Mouse (Mus musculus): ENCODE measurements around the gene Maml3.

Gene Maml3

DNA sequence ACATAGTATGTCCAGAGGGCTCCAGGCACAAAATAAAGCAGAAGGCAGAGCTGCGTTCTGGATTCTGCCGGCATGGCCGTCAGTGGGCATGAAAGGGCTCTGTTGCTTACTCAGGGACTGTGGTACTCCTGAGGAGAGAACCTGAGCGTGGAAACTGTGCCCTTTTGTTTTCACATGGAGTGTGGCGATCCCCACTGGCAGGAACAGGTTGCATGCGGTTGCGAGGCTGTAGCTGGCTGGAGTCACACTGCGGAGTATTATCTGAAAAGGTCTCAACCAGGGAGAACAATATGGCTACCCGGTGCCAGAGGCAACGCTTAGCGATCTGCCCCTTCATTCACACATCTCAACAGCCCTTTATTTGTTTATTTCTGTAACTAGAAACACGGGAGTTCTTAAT, 353.4 kb downstream of the Maml3 start:
- CTCF ChIA-PET = no interaction called here

DNA sequence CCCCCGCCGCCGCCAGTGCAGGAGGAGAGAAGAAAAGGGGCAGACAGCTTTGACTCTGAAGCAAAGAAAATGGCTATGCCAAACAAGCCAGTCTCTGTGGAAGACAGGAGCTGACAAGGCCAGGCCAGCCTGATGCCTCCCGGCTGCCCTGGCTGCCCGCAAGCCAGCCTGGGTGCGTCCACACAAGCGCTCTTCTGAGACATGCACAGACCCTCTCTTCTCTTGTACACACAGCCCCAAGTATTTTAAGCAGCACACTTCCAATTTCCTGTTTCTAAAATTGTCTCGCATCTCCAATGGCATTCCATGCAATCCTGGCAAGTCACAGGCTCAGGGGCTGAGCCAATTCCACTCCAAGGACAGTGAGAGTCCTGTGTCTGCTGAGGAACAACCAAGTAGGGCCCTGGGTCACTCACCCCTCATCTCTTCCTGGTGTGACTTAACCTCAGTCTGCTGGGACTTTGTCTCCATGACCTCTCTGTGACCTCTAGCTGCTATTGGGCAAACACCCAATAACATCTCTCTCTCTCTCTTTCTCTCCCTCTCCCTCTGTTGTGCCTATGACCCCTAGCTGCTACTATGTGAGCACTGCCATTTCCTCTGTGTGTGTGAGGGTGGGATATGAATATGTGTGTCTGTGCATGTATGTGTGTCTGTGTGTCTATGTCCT, 354.9 kb downstream of the Maml3 start:
- CTCF ChIA-PET = no interaction called here

DNA sequence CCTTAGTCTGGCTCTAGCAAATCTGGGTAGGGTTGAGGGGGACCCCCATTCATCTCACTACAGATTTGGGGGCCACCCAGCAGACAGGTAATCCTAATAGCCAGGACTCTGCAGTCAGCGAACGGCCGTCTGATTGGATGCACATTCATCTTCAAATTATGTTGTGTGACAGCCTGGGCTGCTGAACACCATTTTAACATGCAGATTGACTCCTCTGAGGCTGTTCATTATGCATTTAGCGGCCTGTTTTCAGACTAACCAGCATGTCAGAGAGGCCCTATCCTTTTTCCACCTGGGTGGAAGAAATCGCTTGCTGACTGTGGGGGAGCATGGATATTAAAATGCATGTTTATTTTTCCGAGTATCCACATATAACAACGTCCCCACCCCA, 355.5 kb downstream of the Maml3 start:
- CTCF ChIA-PET = no interaction called here

DNA sequence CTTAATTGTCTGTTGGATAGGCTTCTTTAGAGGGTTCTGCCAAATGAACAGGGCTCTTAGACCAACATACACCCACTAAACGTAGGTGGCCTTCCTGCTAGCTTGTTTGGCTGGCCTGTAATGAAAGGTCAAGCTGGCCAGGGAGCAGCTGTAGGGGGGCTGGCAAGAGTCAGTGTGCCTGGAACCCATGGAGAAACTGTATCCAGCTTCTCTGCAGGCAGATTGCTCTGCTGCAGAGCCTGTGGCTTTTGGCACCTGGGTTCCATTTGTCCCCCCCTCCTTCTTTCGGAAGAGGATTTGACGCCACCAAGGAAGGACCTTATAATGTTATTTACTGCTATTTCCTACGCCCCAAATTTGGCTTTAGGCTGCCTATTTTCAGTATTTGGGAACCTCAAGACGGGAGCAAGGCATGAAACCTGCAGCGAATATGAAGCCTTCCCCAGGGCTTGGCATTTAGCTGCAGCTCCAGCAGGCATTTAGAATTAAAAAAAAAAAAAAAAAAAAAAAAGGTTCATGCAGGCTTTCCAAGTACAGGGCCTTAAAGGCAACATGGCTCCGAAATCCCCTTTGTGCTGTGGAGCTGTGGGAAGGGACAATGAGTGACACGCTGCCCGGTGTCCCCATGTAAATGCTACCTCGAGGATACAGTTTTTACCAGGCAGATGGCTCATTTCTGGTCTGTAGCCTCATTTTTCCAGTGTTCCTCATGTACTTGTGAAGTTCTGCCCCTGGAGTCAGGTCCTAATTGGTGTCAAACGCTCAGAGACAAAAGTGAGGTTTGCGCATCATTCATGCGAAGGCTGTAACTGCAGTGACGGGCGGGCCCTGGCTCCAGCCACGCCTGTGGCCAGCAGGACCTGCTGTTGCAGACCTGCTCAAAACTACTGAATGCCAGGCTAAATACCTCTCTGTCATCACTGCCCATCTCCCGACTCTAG, 356.2 kb downstream of the Maml3 start:
- CTCF ChIA-PET = interaction anchor here (0.6 kb wide), 1 partner anchor 418 kb away, joined by 5 read pairs; no protein-coding TSS in a partner anchor

DNA sequence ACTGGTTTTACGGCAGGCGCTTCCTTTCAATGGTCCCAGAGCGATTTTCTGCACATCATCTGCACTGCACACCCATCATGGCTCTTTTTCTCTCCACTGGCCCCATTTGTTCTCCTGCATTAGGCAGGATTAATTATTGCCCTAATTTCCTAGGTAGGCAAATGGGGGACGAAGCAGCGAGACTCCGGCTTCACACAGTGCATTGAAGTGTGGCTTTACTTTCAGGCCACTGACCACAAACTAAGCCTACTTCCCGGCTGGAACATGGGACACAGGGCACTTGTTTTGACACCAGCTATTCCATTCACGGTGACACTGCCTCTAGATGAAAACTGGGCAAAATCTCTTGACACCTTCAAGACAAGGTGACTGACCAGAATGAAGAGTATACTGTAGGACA, 358.1 kb downstream of the Maml3 start:
- CTCF ChIA-PET = no interaction called here

DNA sequence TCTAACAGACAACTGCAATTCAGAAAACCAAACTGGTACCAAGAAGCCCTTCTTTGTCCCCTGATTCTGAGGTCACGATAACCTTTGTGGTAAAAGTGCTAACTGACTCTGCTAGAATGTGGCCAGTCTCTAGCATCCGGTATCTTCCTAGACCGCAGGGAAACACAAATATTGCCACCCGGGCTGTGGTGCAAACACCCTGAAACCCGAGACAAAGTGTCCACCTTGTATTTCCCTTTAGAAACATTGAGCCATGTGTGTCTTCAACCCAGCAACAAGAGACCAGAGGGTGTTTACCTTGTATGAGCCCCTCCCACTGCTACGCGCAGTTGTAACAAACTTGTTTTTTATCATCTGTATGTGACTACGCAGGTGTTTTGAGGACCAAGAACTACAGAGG, 359.7 kb downstream of the Maml3 start:
- CTCF ChIA-PET = interaction anchor here (0.6 kb wide), 1 partner anchor 427 kb away, joined by 3 read pairs; no protein-coding TSS in a partner anchor

DNA sequence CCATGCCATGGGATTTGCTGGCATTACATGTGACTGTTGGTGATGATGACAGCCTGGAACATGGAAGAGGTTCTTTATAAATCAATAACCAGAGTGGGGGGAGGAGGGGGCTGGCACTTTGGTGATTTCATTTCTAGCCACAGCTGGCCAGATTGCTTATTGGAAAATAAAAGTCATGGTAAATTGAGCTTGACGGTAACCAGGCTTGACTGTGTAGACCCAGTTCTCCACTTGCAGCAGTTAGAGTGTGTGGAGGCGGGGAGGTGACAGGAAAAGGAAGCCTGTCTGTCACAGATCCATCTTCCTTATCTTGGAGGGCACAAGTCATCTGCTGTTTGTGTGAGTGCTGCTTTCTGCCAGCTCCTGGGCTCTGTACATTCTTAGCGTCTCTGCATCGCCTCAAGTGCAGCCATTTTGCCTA, 360.5 kb downstream of the Maml3 start:
- CTCF ChIA-PET = no interaction called here

DNA sequence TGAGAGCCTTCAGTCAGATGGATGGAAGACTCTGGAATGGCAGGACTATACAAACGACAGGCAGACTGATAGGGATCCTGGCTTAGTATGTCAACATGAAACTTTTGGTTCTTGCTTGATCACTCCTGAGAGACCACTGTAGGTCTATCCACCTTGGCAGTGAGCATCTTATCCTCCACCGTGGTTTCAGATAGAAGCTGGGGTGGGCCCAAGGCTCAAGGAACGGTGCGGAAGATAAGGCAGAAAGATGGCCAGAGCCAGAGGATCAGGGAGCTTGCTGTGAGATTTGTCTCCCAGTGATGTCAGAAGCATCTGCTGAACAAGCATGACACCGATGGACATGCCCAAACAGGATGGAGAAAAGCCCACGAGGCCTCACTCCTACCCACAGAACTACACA, 362.5 kb downstream of the Maml3 start:
- CTCF ChIA-PET = no interaction called here

DNA sequence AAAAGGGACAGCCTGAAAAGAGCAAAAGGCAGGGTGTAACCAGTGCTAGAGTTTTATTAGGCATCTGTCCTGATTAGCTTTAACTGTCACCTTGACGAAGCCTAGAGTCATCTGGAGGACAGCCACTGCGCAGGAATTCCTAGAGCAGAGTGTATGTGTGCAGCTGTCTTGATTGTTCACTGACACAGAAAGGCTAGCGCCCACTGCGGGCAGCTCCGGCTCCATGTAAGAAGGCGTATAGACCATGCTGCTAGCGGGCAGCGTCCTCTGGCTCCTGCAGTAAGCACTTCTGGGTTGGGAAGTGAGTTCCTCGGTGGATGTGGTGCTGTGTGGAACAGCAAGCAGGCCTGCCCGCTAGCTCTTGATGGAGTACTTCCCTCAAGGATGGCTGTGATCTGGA, 363.1 kb downstream of the Maml3 start:
- CTCF ChIA-PET = no interaction called here

DNA sequence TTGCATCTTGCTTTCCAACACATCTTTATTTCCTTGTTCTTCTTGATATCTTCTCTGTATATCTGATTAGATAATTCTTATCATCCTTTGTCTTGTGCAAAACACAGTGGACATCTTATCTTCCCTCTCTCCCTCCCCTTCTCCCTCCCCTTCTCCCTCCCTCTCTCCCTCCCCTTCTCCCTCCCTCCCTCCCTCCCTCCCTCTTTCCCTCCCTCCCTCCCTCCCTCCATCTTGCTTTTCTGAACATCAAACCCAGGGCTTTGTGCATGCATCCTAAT, 365.1 kb downstream of the Maml3 start:
- CTCF ChIA-PET = no interaction called here

DNA sequence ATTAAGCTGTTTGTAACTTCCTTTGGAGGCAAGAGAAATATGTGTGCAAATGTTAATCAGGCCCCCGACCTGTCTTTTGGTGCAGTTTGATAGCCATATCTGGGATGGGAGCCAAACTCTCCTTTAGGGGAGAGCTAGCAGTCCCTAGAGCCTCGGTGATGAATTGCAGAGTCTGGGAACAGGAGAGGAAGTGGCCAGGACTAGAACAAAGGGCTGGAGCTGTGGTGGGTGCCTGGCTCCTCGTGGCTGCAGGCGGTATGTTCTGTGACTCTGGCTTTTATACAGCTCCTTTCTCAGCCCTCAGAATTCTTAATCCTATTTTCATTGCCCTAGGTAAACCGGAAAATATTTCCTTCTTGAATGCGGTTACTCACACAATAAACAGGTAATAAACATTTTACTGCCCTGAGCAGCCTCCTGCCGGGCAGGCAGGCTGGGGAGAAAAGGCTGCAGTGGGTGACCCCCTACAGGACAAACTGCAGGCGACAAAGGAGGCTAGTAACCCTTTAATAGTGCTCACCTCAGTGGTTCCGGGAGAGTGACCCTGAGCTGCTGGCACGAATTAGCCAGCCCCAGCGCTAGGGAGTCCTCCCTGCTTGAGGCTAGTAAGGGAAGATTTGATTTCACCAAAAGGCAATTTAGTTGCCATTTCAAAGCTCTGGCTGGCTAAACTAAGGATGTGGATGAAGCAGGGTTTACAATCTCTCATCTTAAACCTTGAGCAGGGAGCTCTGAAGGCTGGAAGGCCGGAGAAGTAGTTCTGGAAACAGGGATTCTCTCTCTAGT, 365.6 kb downstream of the Maml3 start:
- CTCF ChIA-PET = interaction anchor here (0.6 kb wide), 1 partner anchor 438 kb away, joined by 7 read pairs; no protein-coding TSS in a partner anchor

DNA sequence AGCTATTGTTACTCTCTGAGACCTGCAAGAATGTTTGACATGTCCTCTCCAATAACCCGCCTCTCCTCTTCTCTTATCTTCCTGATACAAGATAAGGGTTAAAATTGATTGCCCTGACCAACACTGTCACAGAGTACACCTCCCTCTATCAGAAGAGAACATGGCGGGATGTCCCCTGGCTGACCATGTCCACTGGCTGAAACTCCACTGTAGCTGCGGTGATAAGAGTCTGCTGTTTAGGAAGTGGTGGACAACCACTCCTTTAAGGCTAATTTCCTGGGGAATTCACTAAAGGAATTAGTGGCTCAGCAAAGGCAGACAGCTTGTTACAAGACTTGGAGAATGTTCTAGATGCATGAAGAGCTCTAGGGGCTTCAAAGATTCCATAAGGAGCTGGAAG, 371.2 kb downstream of the Maml3 start:
- CTCF ChIA-PET = no interaction called here

DNA sequence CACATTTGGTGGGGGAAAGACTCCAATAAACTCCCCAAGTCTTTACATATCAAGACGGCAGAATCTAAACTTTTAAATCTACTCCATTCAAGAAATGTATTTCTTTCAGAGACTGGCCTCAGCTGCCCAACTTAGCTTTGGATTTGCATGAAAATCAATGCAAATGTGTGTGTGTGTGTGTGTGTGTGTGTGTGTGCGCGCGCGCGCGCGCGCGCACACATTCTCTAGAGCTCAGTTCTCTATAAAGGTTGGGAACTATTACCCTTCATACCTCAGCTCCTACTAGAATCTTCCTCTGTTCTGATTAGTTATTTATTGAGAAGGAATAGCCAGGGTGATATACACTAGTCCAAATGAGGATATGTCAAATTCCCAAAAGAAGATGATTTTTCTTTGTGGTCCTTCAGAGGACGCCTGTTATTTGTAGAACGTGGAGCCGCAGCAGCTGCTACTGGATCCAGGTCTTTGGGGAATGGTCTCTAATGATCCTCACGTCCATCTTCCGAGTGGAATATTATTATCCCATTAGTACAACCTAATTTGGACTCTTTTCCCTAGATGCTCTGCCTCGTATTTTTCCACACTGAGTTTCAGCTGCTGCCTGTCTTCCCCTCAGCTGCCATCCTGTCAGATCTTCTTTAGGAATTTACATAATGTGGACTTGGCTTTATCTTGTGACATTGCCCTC, 372.8 kb downstream of the Maml3 start:
- CTCF ChIA-PET = interaction anchor here (0.7 kb wide), 1 partner anchor 1536 kb away, joined by 3 read pairs; no protein-coding TSS in a partner anchor

DNA sequence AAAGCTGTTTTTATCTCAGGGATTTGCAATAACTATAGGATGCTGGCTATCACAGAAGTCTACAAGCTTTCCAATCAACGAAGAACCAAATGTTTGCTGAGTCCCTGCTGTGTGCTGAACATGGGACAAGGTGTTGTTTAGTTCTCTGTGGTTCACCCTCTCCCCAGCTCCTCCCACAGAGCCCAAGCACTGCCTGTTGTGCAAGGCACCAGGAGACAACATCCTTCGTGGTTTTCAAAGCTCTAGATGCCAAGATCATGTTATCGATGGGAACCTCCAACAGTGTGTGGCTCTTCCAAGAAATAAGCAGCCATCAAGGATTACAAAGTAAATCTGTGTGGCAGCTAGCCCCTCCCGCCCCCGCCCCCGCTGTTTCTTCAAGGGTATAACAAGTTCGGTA, 374.2 kb downstream of the Maml3 start:
- CTCF ChIA-PET = no interaction called here

DNA sequence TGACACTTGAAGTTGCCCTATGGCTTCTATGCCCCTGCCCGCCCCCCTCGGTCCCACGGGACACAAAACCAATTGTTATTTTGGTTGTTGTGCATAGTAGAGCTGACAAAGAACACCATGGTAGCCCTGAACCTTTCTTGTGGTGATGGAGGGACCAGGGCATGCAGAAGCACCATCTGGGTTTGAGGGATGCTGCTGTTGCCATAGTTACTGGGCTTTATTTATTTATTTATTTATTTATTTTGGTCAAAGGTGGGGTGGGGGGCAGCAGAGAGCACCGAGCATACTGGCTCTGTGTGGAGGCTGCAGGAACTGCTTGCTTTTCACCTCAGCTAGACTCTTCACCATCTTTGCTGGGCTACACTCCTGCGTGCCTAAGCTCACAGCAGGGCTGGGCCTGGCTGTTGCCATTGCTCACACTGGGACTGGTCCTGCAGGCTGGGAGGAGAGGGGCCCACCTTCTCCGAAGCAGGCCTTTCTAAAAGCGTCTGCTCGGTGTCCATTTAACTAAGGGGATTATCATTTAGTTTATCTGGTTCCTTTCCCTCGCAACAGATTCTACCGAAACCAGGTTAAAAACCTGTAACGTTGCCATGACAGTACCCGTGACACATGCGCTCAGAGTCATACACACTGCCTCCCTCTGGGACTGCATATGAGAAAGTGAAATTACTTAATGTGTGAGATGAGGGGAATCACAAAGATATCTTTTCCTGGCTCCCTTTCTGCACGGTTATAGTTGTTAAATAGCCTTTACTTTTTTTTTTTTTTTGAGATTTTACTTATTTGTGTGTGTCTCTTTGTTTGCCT, 375.6 kb downstream of the Maml3 start:
- CTCF ChIA-PET = no interaction called here

DNA sequence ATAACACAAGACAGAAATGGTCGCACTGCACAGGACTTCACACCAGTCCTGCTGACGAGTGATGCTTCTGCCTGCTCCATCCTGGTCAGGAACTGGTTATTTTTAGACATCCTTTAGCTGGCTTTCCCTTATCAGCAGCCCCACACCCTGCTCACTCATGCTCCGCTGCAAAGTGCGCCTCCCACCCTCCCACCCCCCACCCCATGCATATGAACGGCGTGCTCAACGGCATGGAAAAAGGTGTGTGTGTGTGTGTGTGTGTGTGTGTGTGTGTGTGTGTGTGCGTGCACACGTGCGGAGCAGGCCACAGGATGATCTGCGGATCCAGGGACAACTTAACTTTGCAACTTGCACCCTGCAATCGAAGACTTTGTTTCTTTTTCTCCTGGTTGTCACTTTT, 376.4 kb downstream of the Maml3 start:
- CTCF ChIA-PET = no interaction called here

DNA sequence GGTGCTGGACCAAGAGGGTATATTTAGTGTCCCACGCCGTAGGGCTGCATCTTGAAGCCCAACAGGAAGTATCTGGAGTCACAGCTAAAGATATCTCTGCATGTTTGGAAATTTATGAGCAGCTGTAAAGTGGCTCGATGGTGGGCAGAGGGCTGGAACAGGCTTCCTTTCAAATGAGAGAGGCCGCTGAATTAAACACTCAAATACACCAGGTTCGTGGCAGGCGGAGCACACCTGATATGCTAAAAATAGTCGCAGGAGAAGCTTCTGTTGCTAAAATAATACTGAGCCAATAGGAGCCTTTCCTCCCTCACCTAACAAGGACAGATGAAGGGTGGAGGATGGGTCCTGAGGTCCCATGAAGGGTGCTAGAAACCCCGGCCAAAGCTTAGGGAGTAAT, 376.9 kb downstream of the Maml3 start:
- CTCF ChIA-PET = no interaction called here

DNA sequence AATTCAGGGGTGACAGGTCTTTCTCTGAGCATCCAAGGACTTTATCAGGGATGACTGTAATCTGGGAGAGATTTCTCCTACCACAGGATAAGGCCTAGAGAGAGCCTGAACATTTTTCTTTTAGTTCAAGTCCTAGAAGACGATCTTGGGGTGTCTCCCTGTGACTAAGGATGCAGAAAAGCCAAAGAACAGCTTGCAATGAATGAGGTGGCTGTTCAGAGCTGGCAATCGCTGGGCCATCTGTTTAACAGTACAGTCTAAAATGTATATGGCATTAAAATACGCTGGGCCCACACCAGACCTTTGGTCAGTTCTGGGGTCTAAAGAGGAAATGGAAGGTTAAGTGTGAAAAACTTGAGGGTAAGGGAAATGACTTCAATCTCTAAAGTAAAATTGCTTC, 377.4 kb downstream of the Maml3 start:
- CTCF ChIA-PET = no interaction called here

DNA sequence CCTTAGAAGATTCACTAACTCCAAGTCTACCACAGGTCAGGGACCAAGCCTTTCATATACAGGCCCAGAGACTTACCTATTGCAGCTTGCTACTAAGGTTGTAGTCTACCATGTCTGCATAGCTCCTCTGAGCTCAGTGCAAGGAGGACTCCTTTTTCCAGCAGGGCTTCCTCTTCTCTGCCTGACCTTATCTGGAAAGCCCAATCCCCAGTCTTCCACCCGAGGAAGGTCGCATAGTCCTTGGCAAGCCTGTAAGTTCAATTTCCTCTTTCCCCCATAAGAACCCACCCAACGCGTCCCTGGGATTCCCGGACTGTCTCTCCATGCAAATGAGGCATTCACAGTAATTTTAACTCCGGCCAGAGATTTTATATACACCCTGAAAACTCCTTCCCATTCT, 378.6 kb downstream of the Maml3 start:
- CTCF ChIA-PET = interaction anchor here (0.6 kb wide), 1 partner anchor 17 kb away, joined by 12 read pairs; no protein-coding TSS in a partner anchor

DNA sequence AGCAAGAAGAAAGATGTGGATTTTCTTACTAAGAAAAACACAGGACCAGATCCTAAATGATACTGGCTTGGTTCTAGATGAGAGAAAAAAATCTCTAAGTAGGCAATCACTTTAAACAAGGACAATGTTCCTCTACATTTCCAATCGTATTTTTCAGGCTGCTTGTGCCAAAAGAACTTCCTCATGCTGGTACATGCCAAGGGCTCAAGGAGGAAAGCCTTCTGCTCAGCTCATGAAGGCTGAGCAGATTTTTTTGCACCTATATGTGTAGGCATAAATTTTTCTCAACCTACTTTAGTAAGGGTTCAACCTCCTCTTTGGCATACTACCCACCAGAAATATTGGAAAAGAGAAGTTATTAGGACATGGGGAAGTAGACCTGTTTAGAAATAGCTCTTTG, 384.9 kb downstream of the Maml3 start:
- CTCF ChIA-PET = no interaction called here

DNA sequence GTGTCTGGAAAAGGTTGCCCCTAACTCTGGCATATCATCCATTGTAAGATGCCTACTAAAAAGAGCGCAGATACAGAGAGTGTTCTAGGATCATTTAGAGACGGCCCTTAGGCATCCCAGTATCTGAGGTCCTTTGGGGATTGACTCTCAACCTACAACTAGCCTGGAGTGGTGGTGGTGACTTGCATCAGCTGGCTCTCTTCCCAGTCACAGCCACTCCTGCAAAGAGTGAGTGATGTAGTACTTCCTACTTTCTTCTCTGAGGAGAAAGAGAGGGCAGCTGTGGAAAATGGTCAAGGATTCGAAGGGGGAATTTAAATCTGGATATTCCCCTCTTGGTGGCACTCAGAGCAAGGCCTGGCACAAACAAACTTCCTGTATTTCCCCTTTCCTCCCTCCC, 385.5 kb downstream of the Maml3 start:
- CTCF ChIA-PET = no interaction called here
